Mouse (Mus musculus) bone marrow, adult 2 months (tissue): ENCODE data around the gene Mbtps1. TPM values are rescaled to one million over a fixed set of nuclear protein-coding genes. Genes with fewer than 3 reads are reported as not detected.
A peak's percentile ranks its signal among the peaks of the same experiment; 100 is the strongest.

Experiments used
- H3K27ac ChIP-seq: fragments of 200-500 bp; 2 replicates; pipeline ENCODE4 v1.5.1; 2012; ENCODE audit warnings: low read depth, mild to moderate bottlenecking, control low read depth, inconsistent platforms, low read length; ENCODE audit not compliant: control insufficient read depth, poor library complexity, insufficient read depth
- H3K4me1 ChIP-seq: fragments of 200-500 bp; 2 replicates; pipeline ENCODE4 v1.6.1; 2011; ENCODE audit warnings: low read length; ENCODE audit not compliant: control insufficient read depth, insufficient read depth
- H3K4me3 ChIP-seq: fragments of 200-500 bp; replicated peaks from 2 replicates; pipeline ENCODE3; 2011; ENCODE audit warnings: mild to moderate bottlenecking, low read depth, low read length, control low read depth; ENCODE audit not compliant: control insufficient read depth
- CTCF ChIP-seq: fragments of 200-500 bp; IDR thresholded peaks from 2 replicates; pipeline ENCODE4 v1.5.1; 2011; ENCODE audit warnings: low read length, control low read depth; ENCODE audit not compliant: control insufficient read depth, insufficient read depth
- POLR2A ChIP-seq: fragments of 200-500 bp; IDR thresholded peaks from 2 replicates; pipeline ENCODE4 v1.6.1; 2011; ENCODE audit warnings: low read depth, mild to moderate bottlenecking, control low read depth, low read length, borderline replicate concordance; ENCODE audit not compliant: control insufficient read depth
- WGBS: fragments of 180-500 bp; shearing (Covaris S2); methylation state at CpG from one replicate; pipeline ENCODE4 v1.1.7; 2018; 5-methylcytosine and 5-hydroxymethylcytosine counted together
- polyA plus RNA-seq: library from polyadenylated mRNA; stranded (reverse); fragments of >200 nt; gene quantifications from 2 replicates; pipeline ENCODE4 v1.2.4, GENCODE M21; 2011; ENCODE audit warnings: low replicate concordance; ENCODE audit not compliant: missing spikeins, insufficient read depth, insufficient read length

Mbtps1 gene
- polyA plus RNA-seq, 1 experiment: 35.3 TPM

DNA sequence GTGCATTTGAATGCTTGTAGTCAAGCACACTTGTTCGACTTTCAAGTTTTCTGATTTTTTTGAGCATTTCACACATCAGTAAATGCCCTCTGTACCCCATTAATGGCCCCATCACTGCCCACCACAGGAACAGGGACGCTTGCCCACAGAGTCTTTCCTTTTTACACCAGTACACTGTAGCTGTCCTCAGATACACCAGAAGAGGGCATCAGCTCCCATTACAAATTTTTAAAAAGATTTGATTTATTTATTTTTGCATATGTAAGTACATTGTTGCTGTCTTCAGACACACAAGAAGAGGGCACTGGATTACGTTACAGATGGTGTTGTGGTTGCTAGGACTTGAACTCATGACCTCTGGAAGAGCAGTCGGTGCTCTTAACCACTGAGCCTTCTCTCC, 29.8 kb upstream of the Mbtps1 start:
- WGBS: 70% methylated on average over 4 of the region's 4 CpGs

GRCm38 (mm10) chr8:119585901-119586300, 27.4 kb upstream of the Mbtps1 start:
- TF ChIP-seq POLR2A (peak; percentile 35; the same call in 1 of the 2 replicates), CTCF (no peak)
- H3K27ac ChIP-seq: peak overlapping the region; percentile 91
- WGBS: 1% methylated on average over 23 of the region's 24 CpGs
- H3K4me3 ChIP-seq: peak overlapping the region; percentile 54
- H3K4me1 ChIP-seq: no peaks in the 10 kb centered on the region; the same call in 1 of the 2 replicates

More for the DNA sequence above, 29.8 kb upstream of the Mbtps1 start:
- H3K4me3 ChIP-seq: no peak overlapping the region
- TF ChIP-seq POLR2A: no peak
- TF ChIP-seq CTCF: no peak
- no peaks in the 10 kb centered on the region; the same call in 1 of the 2 replicates for H3K4me1 ChIP-seq
- H3K27ac ChIP-seq: no peak overlapping the region

DNA sequence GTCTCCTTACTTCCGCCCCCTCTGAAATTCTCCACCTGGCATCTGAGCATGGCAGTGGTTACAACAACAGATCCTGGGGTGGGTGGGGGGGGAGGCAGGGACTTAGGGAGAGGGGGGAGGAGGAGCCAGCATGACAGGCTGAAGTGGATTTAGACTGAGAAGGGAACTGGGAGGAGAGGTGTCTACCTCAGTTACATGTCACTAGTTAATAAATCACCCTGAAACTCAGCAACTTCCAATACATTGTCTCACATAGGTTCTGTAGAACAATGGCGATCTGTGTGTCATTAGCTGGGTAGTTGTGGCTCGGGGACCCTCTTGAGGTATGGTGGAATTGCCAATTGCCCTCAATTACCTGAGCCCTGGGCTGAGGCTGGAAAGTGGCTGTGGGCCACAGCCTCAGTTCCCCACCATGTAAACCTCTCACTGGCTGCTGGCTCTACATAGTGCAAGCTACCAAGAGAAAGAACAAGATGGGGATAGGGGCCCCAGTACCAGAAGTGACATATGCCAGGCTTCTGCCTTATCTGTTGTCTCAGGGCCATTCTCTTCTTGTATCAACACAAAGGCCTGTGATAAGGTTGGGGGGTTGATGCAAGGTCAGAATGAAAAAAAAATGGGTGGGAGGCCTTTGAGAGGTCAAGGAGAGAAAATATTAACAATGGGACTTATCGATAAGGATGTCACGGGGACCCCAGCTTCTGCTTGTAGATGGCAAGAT, 22.1 kb upstream of the Mbtps1 start:
- H3K4me3 ChIP-seq: no peak overlapping the region
- no peaks in the 10 kb centered on the region; the same call in 1 of the 2 replicates for H3K4me1 ChIP-seq
- no peak for TF ChIP-seq CTCF
- TF ChIP-seq POLR2A: no peak
- no peak overlapping the region for H3K27ac ChIP-seq
- 85% methylated on average over 5 of the region's 5 CpGs for WGBS

GRCm38 (mm10) chr8:119579096-119579495, 20.6 kb upstream of the Mbtps1 start:
- Histone ChIP-seq H3K27ac (no peak overlapping the region), H3K4me1 (peaks cover 1% of the 10 kb centered on the region; the same call in 1 of the 2 replicates)
- WGBS: 53% methylated on average over 13 of the region's 13 CpGs

GRCm38 (mm10) chr8:119575366-119575726, 16.8 kb upstream of the Mbtps1 start:
- Histone ChIP-seq H3K4me3 (peak overlapping the region; percentile 80), H3K27ac (no peak overlapping the region), H3K4me1 (peaks cover 3% of the 10 kb centered on the region)
- 2% methylated on average over 16 of the region's 16 CpGs for WGBS
- no peak for TF ChIP-seq POLR2A
- no peak for TF ChIP-seq CTCF

More at GRCm38 (mm10) chr8:119579096-119579495, 20.6 kb upstream of the Mbtps1 start:
- H3K4me3 ChIP-seq: no peak overlapping the region
- TF ChIP-seq CTCF (no peak), POLR2A (no peak)

DNA sequence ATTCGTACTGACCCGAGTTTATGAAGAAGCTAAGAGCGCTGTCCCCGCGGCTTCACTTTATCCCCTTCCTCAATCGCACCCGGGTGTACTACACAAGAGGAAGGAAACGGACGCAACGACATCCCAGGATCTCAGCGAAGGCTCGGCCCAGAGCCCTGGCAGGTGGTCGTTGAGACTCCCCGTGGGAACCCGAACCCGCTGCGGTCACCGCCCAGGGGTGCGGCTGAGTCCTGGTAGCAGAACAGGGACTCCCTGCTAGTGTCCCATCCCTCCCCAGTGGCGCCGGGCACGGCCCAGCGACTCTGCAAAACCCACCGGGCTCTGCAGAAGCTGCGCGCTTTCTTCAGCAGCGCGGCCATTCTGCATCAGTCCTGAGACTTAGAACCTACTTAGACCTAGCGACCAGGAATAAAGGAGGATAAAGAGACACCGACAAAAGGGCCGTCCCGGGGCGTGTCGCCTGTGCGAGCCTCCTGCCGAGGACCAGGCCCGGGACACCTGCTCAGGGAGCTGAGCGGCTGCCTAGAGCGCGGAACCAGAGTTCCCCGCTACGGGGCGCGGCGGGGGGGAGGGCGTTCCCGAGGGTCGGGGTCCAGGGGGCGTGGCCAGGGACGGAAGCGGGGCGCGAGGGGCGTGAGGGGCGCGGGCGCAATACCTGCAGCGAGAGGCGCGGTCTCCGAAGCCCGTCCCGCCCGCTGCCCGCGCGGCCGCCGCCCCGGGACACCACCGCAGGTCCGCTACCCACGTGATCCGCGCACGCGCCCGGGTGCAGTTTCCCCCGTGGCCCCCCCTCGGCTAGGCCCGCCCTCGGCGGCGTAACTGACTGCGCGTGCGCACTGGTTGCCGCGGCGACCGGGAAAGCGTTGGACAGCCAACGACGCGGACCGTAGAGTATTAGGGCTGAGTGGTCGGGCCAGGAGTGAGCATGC, 16.2 kb upstream of the Mbtps1 start, which contains the start of the genes Hsdl1 and Dnaaf1:
Gene Hsdl1 (minus strand): TSS at position 747 of the 929 bp plus-strand sequence.
Gene Dnaaf1 (plus strand): TSS at position 799 of the 929 bp plus-strand sequence.
- under 1% methylated on average over 88 of the region's 97 CpGs for WGBS
- TF ChIP-seq POLR2A (peak; percentile 67; the same call in 1 of the 2 replicates), CTCF (no peak)
- peak within 1 kb of the TSS; percentile 90 for H3K4me3 ChIP-seq
- peaks cover 3% of the 10 kb centered on the region for H3K4me1 ChIP-seq
- peak within 1 kb of the TSS; percentile 81 for H3K27ac ChIP-seq

GRCm38 (mm10) chr8:119572411-119572810, 13.9 kb upstream of the Mbtps1 start:
- 78% methylated on average over 4 of the region's 4 CpGs for WGBS
- Histone ChIP-seq H3K4me3 (no peak overlapping the region), H3K27ac (no peak overlapping the region), H3K4me1 (peaks cover 3% of the 10 kb centered on the region)
- no peak for TF ChIP-seq POLR2A
- no peak for TF ChIP-seq CTCF

DNA sequence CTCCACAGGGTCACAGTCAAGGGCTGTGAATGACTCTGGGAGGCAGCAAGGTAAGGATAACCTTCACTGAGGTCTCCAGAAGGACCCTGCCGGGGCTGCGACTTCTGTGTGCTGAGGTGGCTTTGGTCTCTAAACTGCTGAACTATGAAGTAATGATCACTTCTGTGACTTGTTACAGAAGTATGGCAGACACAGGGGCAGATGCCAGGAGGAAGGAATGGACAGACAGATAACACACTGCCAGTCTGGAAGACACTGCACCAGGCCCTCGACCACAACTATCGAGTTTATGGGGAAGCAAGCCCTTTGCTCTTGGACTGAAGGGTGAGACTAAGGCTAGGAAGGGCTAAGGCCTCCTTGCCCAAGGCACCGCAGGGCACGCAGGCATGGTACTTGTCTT, 12.6 kb upstream of the Mbtps1 start:
- peak overlapping the region; percentile 50; the same call in 1 of the 2 replicates for H3K27ac ChIP-seq
- H3K4me3 ChIP-seq: no peak overlapping the region

More for the DNA sequence above, 12.6 kb upstream of the Mbtps1 start:
- TF ChIP-seq CTCF (no peak), POLR2A (no peak)
- 55% methylated on average over 6 of the region's 6 CpGs for WGBS
- peaks cover 3% of the 10 kb centered on the region for H3K4me1 ChIP-seq
